Mouse (Mus musculus): ENCODE results near the gene Psma5. TPM values are rescaled to one million over a fixed set of nuclear protein-coding genes. Genes with fewer than 3 reads are reported as not detected.

Gene Psma5
- total and polyA plus RNA-seq, 2 experiments from 2014 or later, result 134 to 239 TPM

DNA sequence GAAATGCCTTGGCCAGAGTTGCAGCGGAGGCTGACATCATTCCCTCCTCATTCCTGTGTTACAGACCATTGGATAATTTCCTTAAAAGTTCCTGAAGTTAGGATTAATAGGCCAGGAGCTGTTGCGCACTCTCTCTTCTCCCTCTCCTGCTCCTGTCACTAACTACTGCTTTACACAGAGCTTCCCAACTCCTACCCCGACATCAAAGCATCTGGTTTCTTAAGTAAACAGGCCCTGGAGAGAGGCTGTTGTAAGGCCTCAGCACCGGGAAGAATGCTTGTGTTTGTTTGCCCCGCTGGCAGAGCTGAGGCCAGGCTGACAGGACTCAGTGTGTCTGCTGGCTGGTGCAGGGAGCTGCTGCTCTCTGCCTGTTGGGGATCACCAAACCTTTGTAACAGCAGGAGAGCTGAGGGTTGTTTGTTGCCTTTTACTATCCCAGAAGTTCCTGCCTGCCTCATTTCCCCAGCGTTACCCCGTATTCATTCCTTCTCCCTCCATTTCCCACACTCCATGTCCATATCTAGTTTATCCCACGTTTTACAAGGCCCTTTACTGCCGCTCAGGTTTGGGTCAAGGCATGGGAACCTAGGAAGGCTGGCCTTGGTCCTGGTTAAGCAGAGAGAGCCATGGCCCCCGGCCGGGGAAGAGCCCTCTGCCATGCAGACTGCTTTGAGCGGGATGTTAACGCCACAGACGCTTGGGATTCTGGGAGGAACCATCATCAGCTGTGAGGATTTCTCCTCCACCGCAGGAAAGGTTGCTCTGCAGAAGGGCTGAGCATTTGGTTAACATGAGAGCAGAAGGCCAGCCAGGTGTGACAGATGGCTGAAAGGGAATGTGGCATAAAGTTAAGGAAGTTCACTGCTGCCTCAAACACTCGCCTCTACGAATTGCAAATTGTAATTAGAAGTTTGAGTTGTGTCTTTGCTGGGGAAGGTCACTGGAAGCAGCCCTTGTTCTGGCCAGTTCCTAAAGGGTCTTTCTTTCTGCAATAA, 31.4 kb downstream of the Psma5 start:
- H3K9ac ChIP-seq, result peak overlapping the region; percentile 39; the same call in 1 of the 2 replicates
- H3K27ac ChIP-seq (ENCODE audit: low read depth, low read length), result peak overlapping the region; percentile 67
- ATAC-seq (peak; percentile 20), DNase-seq (peak; percentile 55)
- H3K4me3 ChIP-seq (ENCODE audit: low read depth, low read length), result no peak overlapping the region
- TF ChIP-seq CTCF (IDR thresholded peaks at IDR 0.05; ENCODE audit: low read depth), result no peak
- H3K4me2 ChIP-seq (ENCODE audit: low read depth), result peak overlapping the region; percentile 77
- 14% methylated on average over 17 of the region's 17 CpGs for WGBS
- no peaks in the 10 kb centered on the region for H3K27me3 ChIP-seq (ENCODE audit: insufficient read depth, low read length)
- peaks cover 2% of the 10 kb centered on the region; the same call in 1 of the 2 replicates for H3K36me3 ChIP-seq (ENCODE audit: insufficient read depth)
- H3K9me3 ChIP-seq (ENCODE audit: low read length), result no peaks in the 10 kb centered on the region
- H3K4me1 ChIP-seq (ENCODE audit: insufficient read depth), result peaks cover 41% of the 10 kb centered on the region

- peaks cover 41% of the 10 kb centered on the region for H3K4me1 ChIP-seq (ENCODE audit: insufficient read depth)
- 81% methylated on average over 13 of the region's 13 CpGs for WGBS
- ATAC-seq, result no peak
Measured at GRCm38 (mm10) chr3:108289311-108290130, 32.8 kb downstream of the Psma5 start.

GRCm38 (mm10) chr3:108291036-108291799, 34.5 kb downstream of the Psma5 start:
- ATAC-seq (no peak), DNase-seq (no peak)
- 61% methylated on average over 17 of the region's 17 CpGs for WGBS
- Histone ChIP-seq H3K27ac (ENCODE audit: low read depth, low read length) (no peak overlapping the region), H3K4me1 (ENCODE audit: insufficient read depth) (peaks cover 44% of the 10 kb centered on the region), H3K4me3 (ENCODE audit: low read depth, low read length) (no peak overlapping the region), H3K9me3 (ENCODE audit: low read length) (no peaks in the 10 kb centered on the region), H3K9ac (no peak overlapping the region), H3K36me3 (ENCODE audit: insufficient read depth) (peaks cover 2% of the 10 kb centered on the region; the same call in 1 of the 2 replicates), H3K4me2 (ENCODE audit: low read depth) (no peak overlapping the region), H3K27me3 (ENCODE audit: insufficient read depth, low read length) (no peaks in the 10 kb centered on the region)
- TF ChIP-seq CTCF (IDR thresholded peaks at IDR 0.05; ENCODE audit: low read depth), result no peak

More at GRCm38 (mm10) chr3:108289311-108290130, 32.8 kb downstream of the Psma5 start:
- no peak overlapping the region for H3K9ac ChIP-seq
- no peaks in the 10 kb centered on the region for H3K27me3 ChIP-seq (ENCODE audit: insufficient read depth, low read length)
- no peak overlapping the region for H3K4me3 ChIP-seq (ENCODE audit: low read depth, low read length)
- H3K9me3 ChIP-seq (ENCODE audit: low read length), result no peaks in the 10 kb centered on the region
- DNase-seq, result no peak
- peaks cover 2% of the 10 kb centered on the region; the same call in 1 of the 2 replicates for H3K36me3 ChIP-seq (ENCODE audit: insufficient read depth)
- no peak for TF ChIP-seq CTCF (IDR thresholded peaks at IDR 0.05; ENCODE audit: low read depth)
- no peak overlapping the region for H3K4me2 ChIP-seq (ENCODE audit: low read depth)
- H3K27ac ChIP-seq (ENCODE audit: low read depth, low read length), result no peak overlapping the region

DNA sequence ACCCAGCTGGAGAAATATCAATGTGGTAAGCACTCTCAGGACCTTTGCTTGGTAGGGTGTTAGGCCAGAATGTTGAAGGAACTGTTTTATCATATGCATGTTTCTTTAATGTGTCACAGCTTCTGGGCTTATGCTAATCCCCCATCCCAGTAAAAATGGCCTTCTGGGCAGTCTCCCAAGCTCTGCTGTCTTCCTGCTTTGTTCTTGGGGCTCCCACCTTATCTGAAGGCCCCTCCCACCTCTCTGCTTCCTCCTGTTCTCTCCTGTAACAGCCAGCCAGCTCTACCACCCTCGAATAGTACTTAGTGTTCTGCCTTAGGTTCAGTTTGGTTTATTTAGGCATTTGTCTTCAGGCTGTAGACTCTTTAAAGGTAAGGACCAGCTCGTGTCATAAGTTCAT, 37.7 kb downstream of the Psma5 start:
- Histone ChIP-seq H3K9ac (no peak overlapping the region), H3K4me3 (ENCODE audit: low read depth, low read length) (no peak overlapping the region), H3K27ac (ENCODE audit: low read depth, low read length) (no peak overlapping the region), H3K27me3 (ENCODE audit: insufficient read depth, low read length) (no peaks in the 10 kb centered on the region), H3K4me2 (ENCODE audit: low read depth) (no peak overlapping the region), H3K4me1 (ENCODE audit: insufficient read depth) (peaks cover 38% of the 10 kb centered on the region), H3K9me3 (ENCODE audit: low read length) (no peaks in the 10 kb centered on the region), H3K36me3 (ENCODE audit: insufficient read depth) (peaks cover 2% of the 10 kb centered on the region; the same call in 1 of the 2 replicates)
- ATAC-seq (no peak), DNase-seq (no peak)
- TF ChIP-seq CTCF (IDR thresholded peaks at IDR 0.05; ENCODE audit: low read depth), result no peak
- WGBS, result 47% methylated on average over 2 of the region's 2 CpGs

DNA sequence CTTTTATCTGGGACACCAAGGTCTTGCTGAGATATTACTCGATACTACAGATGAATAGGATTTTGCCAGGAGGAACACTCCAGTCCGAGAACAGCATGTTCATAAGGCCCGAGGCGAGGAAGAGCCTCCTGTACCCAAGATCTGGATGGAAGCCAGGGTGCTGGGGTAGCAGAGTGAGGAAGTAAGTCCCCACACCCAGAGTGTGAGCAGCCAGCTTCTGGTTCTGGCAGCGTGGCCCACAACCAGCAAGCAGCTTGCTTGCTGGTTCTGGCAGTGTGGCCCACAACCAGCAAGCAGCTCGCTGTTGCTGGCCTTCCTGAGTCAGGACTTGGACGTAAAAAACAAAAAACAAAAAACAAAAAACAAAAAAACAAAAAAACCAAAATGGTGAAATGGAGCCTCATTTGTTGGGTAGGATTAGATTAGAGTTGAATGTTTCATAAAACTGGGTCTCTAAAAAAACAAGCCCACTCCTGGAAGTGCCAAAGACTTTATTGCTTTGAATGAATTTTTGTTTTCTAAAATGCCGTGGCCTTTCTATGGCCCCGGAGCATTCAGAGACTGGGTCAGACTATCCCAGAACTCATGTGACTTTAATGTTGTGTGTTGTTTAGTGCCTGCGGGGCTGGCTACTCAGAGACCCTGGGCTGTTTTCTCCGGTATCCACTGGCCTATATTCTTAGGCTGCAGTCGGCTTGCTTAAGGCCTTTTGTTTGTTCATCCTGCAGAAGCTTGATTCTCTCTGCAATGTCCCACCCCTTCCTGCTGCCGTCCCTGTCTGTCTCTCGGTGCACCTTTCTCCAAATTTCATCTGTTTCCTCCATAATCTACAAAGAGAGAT, 38.9 kb downstream of the Psma5 start:
- TF ChIP-seq CTCF (IDR thresholded peaks at IDR 0.05; ENCODE audit: low read depth), result no peak
- Histone ChIP-seq H3K4me2 (ENCODE audit: low read depth) (peak overlapping the region; percentile 40), H3K4me3 (ENCODE audit: low read depth, low read length) (no peak overlapping the region), H3K9ac (peak overlapping the region; percentile 26), H3K36me3 (ENCODE audit: insufficient read depth) (no peaks in the 10 kb centered on the region), H3K27ac (ENCODE audit: low read depth, low read length) (peak overlapping the region; percentile 80), H3K9me3 (ENCODE audit: low read length) (no peaks in the 10 kb centered on the region), H3K27me3 (ENCODE audit: insufficient read depth, low read length) (no peaks in the 10 kb centered on the region), H3K4me1 (ENCODE audit: insufficient read depth) (peaks cover 34% of the 10 kb centered on the region)
- ATAC-seq, result peak; percentile 20; the same call in 1 of the 2 replicates
- peak; percentile 48 for DNase-seq
- WGBS, result 12% methylated on average over 14 of the region's 14 CpGs

All from forebrain, postnatal 0 days (tissue).